Mouse (Mus musculus) lung, embryonic 14.5 days (tissue): ENCODE results near the gene Alg12. TPM values are rescaled to one million over a fixed set of nuclear protein-coding genes. Genes with fewer than 3 reads are reported as not detected.
A peak's percentile ranks its signal among the peaks of the same experiment; 100 is the strongest.

Experiments
- ATAC-seq: fragments of 200-750 bp; cut with Nextera tagmentation; 2 replicates; pipeline ENCODE4 v1.8.0; 2017; ENCODE audit warnings: mild to moderate bottlenecking, moderate TSS enrichment, moderate library complexity; ENCODE audit not compliant: insufficient read depth
- DNase-seq: peaks from one replicate; pipeline ENCODE4 v3.0.0-alpha.2; 2015
- H3K27ac ChIP-seq: fragments of 300-500 bp; sonication (generic); 2 replicates; pipeline ENCODE4 v1.5.1; 2014; ENCODE audit warnings: low read depth, mild to moderate bottlenecking, moderate library complexity
- H3K27me3 ChIP-seq: fragments of 300-500 bp; sonication (generic); 2 replicates; pipeline ENCODE4 v1.6.1; 2014; ENCODE audit warnings: low read length, control low read depth; ENCODE audit not compliant: insufficient read depth
- H3K36me3 ChIP-seq: fragments of 300-500 bp; sonication (generic); 2 replicates; pipeline ENCODE4 v1.6.1; 2014; ENCODE audit warnings: control low read depth; ENCODE audit not compliant: insufficient read depth
- H3K4me1 ChIP-seq: fragments of 300-500 bp; sonication (generic); 2 replicates; pipeline ENCODE4 v1.6.1; 2014; ENCODE audit warnings: antibody characterized with exemption, control low read depth; ENCODE audit not compliant: insufficient read depth
- H3K4me2 ChIP-seq: fragments of 300-500 bp; sonication (generic); 2 replicates; pipeline ENCODE4 v1.6.1; 2014; ENCODE audit warnings: mild to moderate bottlenecking
- H3K4me3 ChIP-seq: fragments of 300-500 bp; sonication (generic); 2 replicates; pipeline ENCODE4 v1.5.1; 2014; ENCODE audit warnings: low read depth, low read length
- H3K9ac ChIP-seq: fragments of 300-500 bp; sonication (generic); 2 replicates; pipeline ENCODE4 v1.6.1; 2014
- H3K9me3 ChIP-seq: fragments of 300-500 bp; sonication (generic); 2 replicates; pipeline ENCODE4 v1.6.1; 2016; ENCODE audit warnings: low read depth, low read length, control low read depth
- CTCF ChIP-seq: IDR thresholded peaks from 2 replicates; pipeline ENCODE4 v1.5.1; 2016; ENCODE audit warnings: antibody characterized with exemption, low read depth
- WGBS: fragments of 180-500 bp; shearing (Covaris S2); extraction: QIAGEN DNeasy Blood & Tissue Kit; methylation state at CpG from one replicate; pipeline ENCODE4 v1.1.7; 2014; 5-methylcytosine and 5-hydroxymethylcytosine counted together
- polyA plus RNA-seq: library from polyadenylated mRNA; unstranded; fragments of >200 nt; fragmentation: Nextera tagmentation; extraction: Ambion mirVana; gene quantifications from 2 replicates; pipeline ENCODE4 v1.2.1, GENCODE M21; 2014

Gene Alg12
- polyA plus RNA-seq, 1 experiment from 2014 or later: 13.3 TPM

DNA sequence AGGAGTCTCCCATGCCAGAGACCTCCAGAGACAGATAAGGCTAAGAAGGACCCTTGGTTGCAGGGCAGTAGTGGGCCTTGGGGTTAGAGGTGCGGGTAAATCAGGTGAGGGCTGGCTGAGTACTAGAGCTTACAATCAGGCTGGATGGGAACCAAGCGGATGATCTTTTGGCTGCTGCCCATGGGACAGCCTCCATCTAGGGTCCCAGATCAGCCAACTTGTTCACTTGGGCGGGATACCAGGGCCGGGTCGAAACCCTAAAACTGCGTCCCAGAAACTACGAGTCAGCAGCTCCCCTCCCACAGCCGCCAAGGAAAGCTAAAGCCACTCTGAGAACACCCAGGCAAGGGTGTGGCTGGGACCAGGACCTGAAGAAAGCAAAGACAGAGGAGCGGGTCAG is 34.0 kb upstream of the Alg12 start:
- Histone ChIP-seq H3K36me3 (no peaks in the 10 kb centered on the region), H3K9ac (no peak overlapping the region), H3K4me3 (no peak overlapping the region), H3K4me2 (no peak overlapping the region), H3K4me1 (peaks cover 23% of the 10 kb centered on the region), H3K27me3 (no peaks in the 10 kb centered on the region), H3K27ac (no peak overlapping the region), H3K9me3 (no peaks in the 10 kb centered on the region)
- no peak for TF ChIP-seq CTCF
- ATAC-seq: no peak
- 83% methylated on average over 9 of the region's 9 CpGs for WGBS
- no peak for DNase-seq

GRCm38 (mm10) chr15:88851507-88852149 is 32.5 kb upstream of the Alg12 start:
- Histone ChIP-seq H3K4me1 (peaks cover 23% of the 10 kb centered on the region), H3K9ac (no peak overlapping the region), H3K27ac (peak overlapping the region; percentile 84), H3K4me3 (no peak overlapping the region), H3K4me2 (peak overlapping the region; percentile 7; the same call in 1 of the 2 replicates), H3K9me3 (no peaks in the 10 kb centered on the region), H3K27me3 (no peaks in the 10 kb centered on the region), H3K36me3 (no peaks in the 10 kb centered on the region)
- DNase-seq (peak; percentile 57), ATAC-seq (peak; percentile 73)
- TF ChIP-seq CTCF: peak; percentile 28
- WGBS: 61% methylated on average over 10 of the region's 10 CpGs

GRCm38 (mm10) chr15:88851076-88851475 is 32.0 kb upstream of the Alg12 start:
- Histone ChIP-seq H3K4me3 (no peak overlapping the region), H3K9ac (no peak overlapping the region), H3K27ac (peak overlapping the region; percentile 84), H3K4me2 (peak overlapping the region; percentile 7; the same call in 1 of the 2 replicates), H3K4me1 (peaks cover 23% of the 10 kb centered on the region), H3K9me3 (no peaks in the 10 kb centered on the region), H3K27me3 (no peaks in the 10 kb centered on the region), H3K36me3 (no peaks in the 10 kb centered on the region)
- 27% methylated on average over 3 of the region's 3 CpGs for WGBS
- no peak for TF ChIP-seq CTCF
- DNase-seq (no peak), ATAC-seq (peak; percentile 20; the same call in 1 of the 2 replicates)

GRCm38 (mm10) chr15:88850146-88850826 is 31.2 kb upstream of the Alg12 start:
- Histone ChIP-seq H3K27me3 (no peaks in the 10 kb centered on the region), H3K4me2 (no peak overlapping the region), H3K4me1 (peaks cover 22% of the 10 kb centered on the region), H3K36me3 (no peaks in the 10 kb centered on the region), H3K4me3 (no peak overlapping the region), H3K9me3 (no peaks in the 10 kb centered on the region), H3K27ac (peak overlapping the region; percentile 84), H3K9ac (no peak overlapping the region)
- TF ChIP-seq CTCF: no peak
- WGBS: 39% methylated on average over 10 of the region's 10 CpGs
- ATAC-seq: peak; percentile 71
- peak; percentile 67 for DNase-seq

- no peaks in the 10 kb centered on the region for H3K27me3 ChIP-seq
Measured at GRCm38 (mm10) chr15:88849621-88850020, 30.5 kb upstream of the Alg12 start.

GRCm38 (mm10) chr15:88848661-88849060 is 29.5 kb upstream of the Alg12 start:
- no peak for ATAC-seq
- 95% methylated on average over 1 of the region's 1 CpGs for WGBS
- peaks cover 9% of the 10 kb centered on the region; the same call in 1 of the 2 replicates for H3K4me1 ChIP-seq

More at GRCm38 (mm10) chr15:88849621-88850020, 30.5 kb upstream of the Alg12 start:
- no peak overlapping the region for H3K9ac ChIP-seq
- peaks cover 15% of the 10 kb centered on the region for H3K4me1 ChIP-seq
- H3K4me3 ChIP-seq: no peak overlapping the region
- 89% methylated on average over 2 of the region's 2 CpGs for WGBS
- TF ChIP-seq CTCF: no peak
- no peaks in the 10 kb centered on the region for H3K9me3 ChIP-seq
- H3K27ac ChIP-seq: no peak overlapping the region
- ATAC-seq: no peak
- no peak for DNase-seq
- no peak overlapping the region for H3K4me2 ChIP-seq
- H3K36me3 ChIP-seq: no peaks in the 10 kb centered on the region

GRCm38 (mm10) chr15:88844966-88845365 is 25.8 kb upstream of the Alg12 start:
- 84% methylated on average over 7 of the region's 7 CpGs for WGBS
- Histone ChIP-seq H3K4me2 (no peak overlapping the region), H3K4me3 (no peak overlapping the region), H3K27me3 (no peaks in the 10 kb centered on the region), H3K9ac (no peak overlapping the region), H3K36me3 (no peaks in the 10 kb centered on the region), H3K27ac (no peak overlapping the region), H3K4me1 (no peaks in the 10 kb centered on the region), H3K9me3 (no peaks in the 10 kb centered on the region)
- ATAC-seq: no peak
- no peak for DNase-seq
- TF ChIP-seq CTCF: no peak

More at GRCm38 (mm10) chr15:88848661-88849060, 29.5 kb upstream of the Alg12 start:
- no peak for TF ChIP-seq CTCF
- H3K4me2 ChIP-seq: no peak overlapping the region
- H3K4me3 ChIP-seq: no peak overlapping the region
- H3K27me3 ChIP-seq: no peaks in the 10 kb centered on the region
- no peak for DNase-seq
- no peaks in the 10 kb centered on the region for H3K36me3 ChIP-seq
- no peaks in the 10 kb centered on the region for H3K9me3 ChIP-seq
- no peak overlapping the region for H3K27ac ChIP-seq
- H3K9ac ChIP-seq: no peak overlapping the region
